Mouse (Mus musculus): ENCODE results near the gene Bad. TPM values are rescaled to one million over a fixed set of nuclear protein-coding genes. Genes with fewer than 3 reads are reported as not detected.
"Not testable (repeated sequence)": the region's sequence is repeated elsewhere in the genome, so short reads cannot be mapped to it uniquely, and the experiment has no call there.

Bad gene
- polyA plus RNA-seq, 1 experiment from 2014 or later = 55.7 TPM

- WGBS (ENCODE audit: insufficient replicate concordance) = 81% methylated on average over 3 of the region's 3 CpGs
- Histone ChIP-seq H3K27me3 (ENCODE audit: control insufficient read depth, insufficient read depth, low read length) (no peaks in the 10 kb centered on the region), H3K4me3 (ENCODE audit: low read depth, low read length) (no peak overlapping the region), H3K9ac (ENCODE audit: low read depth, low read length) (no peak overlapping the region), H3K4me1 (ENCODE audit: control insufficient read depth, insufficient read depth, low read length) (peaks cover 12% of the 10 kb centered on the region), H3K9me3 (replicated peaks; ENCODE audit: control insufficient read depth, low read length) (no peaks in the 10 kb centered on the region), H3K36me3 (ENCODE audit: control insufficient read depth, insufficient read depth, low read length) (peaks cover 13% of the 10 kb centered on the region), H3K4me2 (no peak overlapping the region), H3K27ac (ENCODE audit: low read depth, low read length) (no peak overlapping the region)
- no peak for ATAC-seq (replicated peaks; ENCODE audit: insufficient number of reproducible peaks, low FRiP score, low TSS enrichment)
Observed at GRCm38 (mm10) chr19:6906199-6906598, 35.5 kb upstream of the Bad start.

GRCm38 (mm10) chr19:6907094-6907493, 34.6 kb upstream of the Bad start:
- no peak overlapping the region for H3K27ac ChIP-seq (ENCODE audit: low read depth, low read length)
- no peak overlapping the region for H3K4me2 ChIP-seq
- peaks cover 16% of the 10 kb centered on the region for H3K4me1 ChIP-seq (ENCODE audit: control insufficient read depth, insufficient read depth, low read length)
- no peak for ATAC-seq (replicated peaks; ENCODE audit: insufficient number of reproducible peaks, low FRiP score, low TSS enrichment)
- peaks cover 19% of the 10 kb centered on the region for H3K36me3 ChIP-seq (ENCODE audit: control insufficient read depth, insufficient read depth, low read length)
- no peaks in the 10 kb centered on the region for H3K27me3 ChIP-seq (ENCODE audit: control insufficient read depth, insufficient read depth, low read length)
- no peaks in the 10 kb centered on the region for H3K9me3 ChIP-seq (replicated peaks; ENCODE audit: control insufficient read depth, low read length)
- no peak overlapping the region for H3K9ac ChIP-seq (ENCODE audit: low read depth, low read length)
- H3K4me3 ChIP-seq (ENCODE audit: low read depth, low read length) = no peak overlapping the region
- WGBS (ENCODE audit: insufficient replicate concordance) = 91% methylated on average over 8 of the region's 8 CpGs

DNA sequence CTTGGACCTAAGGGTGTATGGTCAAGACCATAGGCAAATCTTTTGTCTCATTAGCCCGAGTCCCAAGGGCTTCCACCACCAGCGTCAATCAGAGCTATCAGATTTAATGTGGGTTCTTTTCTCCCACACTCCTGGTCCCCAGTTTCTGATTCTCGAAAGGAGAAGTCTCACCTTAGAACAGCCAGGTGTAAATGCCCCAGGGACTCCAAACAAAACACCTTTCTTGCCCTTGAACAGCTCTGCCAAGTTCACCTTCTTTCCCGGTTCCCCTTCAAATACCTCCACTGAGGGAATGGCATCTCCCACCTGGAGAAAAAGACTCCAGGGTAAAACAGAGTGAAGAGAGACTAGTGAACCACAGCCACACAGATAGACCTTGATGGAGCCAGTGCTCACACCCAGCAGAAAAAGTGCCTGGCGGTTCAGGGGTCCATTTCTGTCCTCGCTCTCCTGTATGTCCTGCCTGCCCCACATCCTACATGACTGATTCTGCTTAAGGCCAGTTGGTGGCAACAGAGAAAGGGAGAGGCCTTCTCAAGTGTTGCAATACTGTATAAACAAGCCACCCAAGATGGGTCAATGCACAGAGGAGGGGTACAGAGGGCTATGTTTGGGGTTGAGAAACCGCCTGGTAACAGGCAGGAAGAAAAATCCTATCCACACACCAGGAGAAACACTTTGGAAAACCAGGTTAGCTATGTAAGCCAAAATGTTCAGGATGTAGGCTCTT, 33.7 kb upstream of the Bad start:
- no peak for ATAC-seq (replicated peaks; ENCODE audit: insufficient number of reproducible peaks, low FRiP score, low TSS enrichment)
- 84% methylated on average over 7 of the region's 7 CpGs for WGBS (ENCODE audit: insufficient replicate concordance)

GRCm38 (mm10) chr19:6909021-6909420, 32.6 kb upstream of the Bad start:
- WGBS (ENCODE audit: insufficient replicate concordance) = 7% methylated on average over 11 of the region's 11 CpGs
- Histone ChIP-seq H3K27me3 (ENCODE audit: control insufficient read depth, insufficient read depth, low read length) (no peaks in the 10 kb centered on the region), H3K4me2 (peak overlapping the region; percentile 93), H3K27ac (ENCODE audit: low read depth, low read length) (peak overlapping the region; percentile 99), H3K9me3 (replicated peaks; ENCODE audit: control insufficient read depth, low read length) (no peaks in the 10 kb centered on the region), H3K9ac (ENCODE audit: low read depth, low read length) (peak overlapping the region; percentile 84), H3K36me3 (ENCODE audit: control insufficient read depth, insufficient read depth, low read length) (peaks cover 34% of the 10 kb centered on the region), H3K4me3 (ENCODE audit: low read depth, low read length) (peak overlapping the region; percentile 72), H3K4me1 (ENCODE audit: control insufficient read depth, insufficient read depth, low read length) (peaks cover 16% of the 10 kb centered on the region)
- ATAC-seq (replicated peaks; ENCODE audit: insufficient number of reproducible peaks, low FRiP score, low TSS enrichment) = no peak

More for the DNA sequence above, 33.7 kb upstream of the Bad start:
- Histone ChIP-seq H3K27me3 (ENCODE audit: control insufficient read depth, insufficient read depth, low read length) (no peaks in the 10 kb centered on the region), H3K9ac (ENCODE audit: low read depth, low read length) (no peak overlapping the region), H3K4me2 (peak overlapping the region; percentile 93), H3K9me3 (replicated peaks; ENCODE audit: control insufficient read depth, low read length) (no peaks in the 10 kb centered on the region), H3K36me3 (ENCODE audit: control insufficient read depth, insufficient read depth, low read length) (peaks cover 28% of the 10 kb centered on the region), H3K27ac (ENCODE audit: low read depth, low read length) (peak overlapping the region; percentile 2; the same call in 1 of the 2 replicates), H3K4me1 (ENCODE audit: control insufficient read depth, insufficient read depth, low read length) (peaks cover 16% of the 10 kb centered on the region), H3K4me3 (ENCODE audit: low read depth, low read length) (peak overlapping the region; percentile 72; the same call in 1 of the 2 replicates)

DNA sequence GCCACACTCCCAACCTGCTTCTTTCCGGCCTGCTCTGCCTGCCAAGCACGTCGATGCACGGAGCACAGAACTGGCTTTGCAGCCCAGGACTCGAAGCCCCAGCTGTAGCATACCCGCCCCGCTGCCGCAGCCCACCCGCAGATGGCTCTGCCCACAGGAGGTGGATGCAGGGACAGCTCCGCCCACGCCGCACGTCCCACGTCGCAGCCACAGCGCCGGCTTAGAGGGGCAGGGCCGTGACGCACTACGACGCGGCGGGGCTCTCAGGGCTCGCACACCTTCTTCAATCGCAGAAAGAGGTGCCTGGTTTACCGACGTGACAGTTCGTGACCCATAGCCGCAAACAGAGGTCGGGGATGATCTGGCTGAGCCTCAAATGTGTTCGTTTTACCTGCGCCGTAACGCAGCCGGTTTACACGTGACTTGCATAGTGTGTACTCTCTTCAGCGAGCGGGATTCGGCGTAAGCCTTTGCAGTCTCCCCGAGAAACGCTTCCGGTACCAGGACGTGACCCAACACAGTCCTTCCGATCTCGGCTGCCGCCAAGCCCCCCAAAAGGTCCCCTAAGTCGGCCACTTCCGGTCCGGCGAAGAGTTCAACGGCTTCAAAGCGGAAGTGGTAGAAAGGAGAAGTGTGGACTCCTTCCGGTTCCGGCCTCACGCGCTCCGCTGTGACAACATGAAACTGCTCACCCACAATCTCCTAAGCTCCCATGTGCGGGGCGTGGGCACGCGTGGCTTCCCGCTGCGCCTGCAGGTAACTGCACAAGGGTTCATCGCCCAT, 32.0 kb upstream of the Bad start, which contains the start of the genes Trmt112 and Prdx5:
TSS of gene Trmt112 (plus strand) at position 192 of the 783 bp plus-strand sequence.
TSS of gene Prdx5 (minus strand) at position 600 of the 783 bp plus-strand sequence.
- Histone ChIP-seq H3K36me3 (ENCODE audit: control insufficient read depth, insufficient read depth, low read length) (peaks cover 37% of the 10 kb centered on the region), H3K9ac (ENCODE audit: low read depth, low read length) (peak within 1 kb of the TSS; percentile 84), H3K4me2 (peak within 1 kb of the TSS; percentile 93), H3K27ac (ENCODE audit: low read depth, low read length) (peak within 1 kb of the TSS; percentile 99), H3K9me3 (replicated peaks; ENCODE audit: control insufficient read depth, low read length) (no peaks in the 10 kb centered on the region), H3K27me3 (ENCODE audit: control insufficient read depth, insufficient read depth, low read length) (no peaks in the 10 kb centered on the region), H3K4me3 (ENCODE audit: low read depth, low read length) (peak within 1 kb of the TSS; percentile 72), H3K4me1 (ENCODE audit: control insufficient read depth, insufficient read depth, low read length) (peaks cover 16% of the 10 kb centered on the region)
- ATAC-seq (replicated peaks; ENCODE audit: insufficient number of reproducible peaks, low FRiP score, low TSS enrichment) = peak; percentile 84
- WGBS (ENCODE audit: insufficient replicate concordance) = under 1% methylated on average over 65 of the region's 65 CpGs

GRCm38 (mm10) chr19:6910306-6910705, 31.4 kb upstream of the Bad start:
- under 1% methylated on average over 29 of the region's 30 CpGs for WGBS (ENCODE audit: insufficient replicate concordance)
- Histone ChIP-seq H3K27ac (ENCODE audit: low read depth, low read length) (peak overlapping the region; percentile 99), H3K36me3 (ENCODE audit: control insufficient read depth, insufficient read depth, low read length) (peaks cover 37% of the 10 kb centered on the region), H3K4me3 (ENCODE audit: low read depth, low read length) (peak overlapping the region; percentile 72), H3K4me2 (peak overlapping the region; percentile 93), H3K4me1 (ENCODE audit: control insufficient read depth, insufficient read depth, low read length) (peaks cover 19% of the 10 kb centered on the region), H3K9ac (ENCODE audit: low read depth, low read length) (peak overlapping the region; percentile 84)
- ATAC-seq (replicated peaks; ENCODE audit: insufficient number of reproducible peaks, low FRiP score, low TSS enrichment) = peak; percentile 24
- H3K27me3 ChIP-seq (ENCODE audit: control insufficient read depth, insufficient read depth, low read length); H3K9me3 ChIP-seq (replicated peaks; ENCODE audit: control insufficient read depth, low read length): not testable (repeated sequence)

GRCm38 (mm10) chr19:6911101-6912074, 30.3 kb upstream of the Bad start:
- H3K4me3 ChIP-seq (ENCODE audit: low read depth, low read length) = peak overlapping the region; percentile 72
- ATAC-seq (replicated peaks; ENCODE audit: insufficient number of reproducible peaks, low FRiP score, low TSS enrichment) = no peak
- no peak overlapping the region for H3K27ac ChIP-seq (ENCODE audit: low read depth, low read length)
- H3K4me2 ChIP-seq = peak overlapping the region; percentile 93
- no peaks in the 10 kb centered on the region for H3K27me3 ChIP-seq (ENCODE audit: control insufficient read depth, insufficient read depth, low read length)
- 82% methylated on average over 19 of the region's 19 CpGs for WGBS (ENCODE audit: insufficient replicate concordance)
- H3K4me1 ChIP-seq (ENCODE audit: control insufficient read depth, insufficient read depth, low read length) = peaks cover 27% of the 10 kb centered on the region
- peak overlapping the region; percentile 59; the same call in 1 of the 2 replicates for H3K9ac ChIP-seq (ENCODE audit: low read depth, low read length)
- H3K36me3 ChIP-seq (ENCODE audit: control insufficient read depth, insufficient read depth, low read length) = peaks cover 33% of the 10 kb centered on the region
- no peaks in the 10 kb centered on the region for H3K9me3 ChIP-seq (replicated peaks; ENCODE audit: control insufficient read depth, low read length)
